Mouse (Mus musculus): Measurements from ENCODE around the gene Sprr2a3.
"Not testable (repeated sequence)": the region's sequence is repeated elsewhere in the genome, so short reads cannot be mapped to it uniquely, and the experiment has no call there.

Gene Sprr2a3

DNA sequence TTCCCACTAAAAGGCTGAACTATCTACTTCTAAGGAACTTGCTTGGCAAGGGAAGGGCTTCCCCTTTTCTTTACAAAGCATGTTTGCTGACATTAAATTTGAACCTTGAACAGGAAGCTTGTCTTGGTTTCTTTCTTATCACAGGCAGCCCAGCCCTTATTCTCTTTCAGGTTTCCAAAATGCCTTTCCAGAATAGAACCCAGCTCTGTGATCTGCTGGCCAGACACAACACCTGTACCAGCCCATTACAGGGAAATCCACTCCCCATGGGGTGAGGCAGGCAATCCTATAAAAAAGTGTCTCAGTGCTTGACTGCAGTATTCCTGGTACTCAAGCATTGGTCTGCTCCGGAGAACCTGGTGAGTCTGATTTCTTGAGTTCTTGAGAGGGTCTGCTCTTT lies at the start of gene Sprr2a3:
TSS of gene Sprr2a3 (plus strand) at position 317 of the 400 bp plus-strand sequence.
- DNase-seq (ENCODE audit: low read depth in 2 of 2, low spot score in 2 of 2): not testable (repeated sequence)

- DNase-seq (ENCODE audit: low read depth in 2 of 2, low spot score in 2 of 2): not testable (repeated sequence)
Measured at GRCm38 (mm10) chr3:92236463-92237189, 48.6 kb upstream of the Sprr2a3 start.

GRCm38 (mm10) chr3:92238736-92239135 lies 46.5 kb upstream of the Sprr2a3 start:
- DNase-seq (ENCODE audit: low read depth in 2 of 2, low spot score in 2 of 2): not testable (repeated sequence)

DNA sequence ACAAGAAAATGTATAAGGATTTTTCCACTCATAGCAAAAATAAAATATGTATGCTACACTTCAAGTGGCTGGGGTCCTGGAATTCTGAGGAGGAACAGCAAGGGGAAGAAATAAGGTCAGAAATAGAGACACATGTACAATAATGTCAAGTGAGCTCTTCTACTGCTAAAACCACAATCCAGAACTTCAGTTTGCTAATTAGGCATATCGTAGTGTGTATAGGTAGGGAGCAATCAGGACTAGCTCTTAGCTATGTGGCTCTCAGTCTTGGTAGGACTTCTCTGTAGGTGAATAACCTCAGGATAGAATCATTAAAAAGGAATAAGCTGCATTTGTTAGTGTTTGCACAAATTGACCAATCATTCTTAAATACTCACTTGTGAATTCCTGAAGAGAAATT lies 46.0 kb upstream of the Sprr2a3 start:
- DNase-seq (ENCODE audit: low read depth in 2 of 2, low spot score in 2 of 2): not testable (repeated sequence)

DNA sequence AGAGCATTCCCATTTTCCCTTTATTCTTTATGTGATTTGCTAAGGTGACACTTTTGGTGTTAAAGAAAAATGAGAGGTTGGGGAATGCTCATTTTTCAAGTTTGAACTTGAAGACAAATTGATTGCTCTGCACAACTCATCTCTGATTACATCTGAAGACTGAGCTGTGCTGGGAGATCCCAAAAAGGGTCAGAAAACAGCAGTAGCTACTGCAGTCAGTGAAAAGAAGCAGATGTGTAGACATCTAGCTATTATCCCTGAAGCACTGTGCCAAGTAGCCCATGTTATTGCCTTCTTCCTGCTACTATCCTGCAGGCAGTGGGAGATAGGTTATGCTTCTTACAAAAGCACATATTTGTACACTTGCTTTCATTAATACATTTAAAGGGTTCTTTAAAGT lies 40.4 kb upstream of the Sprr2a3 start:
- not testable (repeated sequence) for DNase-seq (ENCODE audit: low read depth in 2 of 2, low spot score in 2 of 2)

DNA sequence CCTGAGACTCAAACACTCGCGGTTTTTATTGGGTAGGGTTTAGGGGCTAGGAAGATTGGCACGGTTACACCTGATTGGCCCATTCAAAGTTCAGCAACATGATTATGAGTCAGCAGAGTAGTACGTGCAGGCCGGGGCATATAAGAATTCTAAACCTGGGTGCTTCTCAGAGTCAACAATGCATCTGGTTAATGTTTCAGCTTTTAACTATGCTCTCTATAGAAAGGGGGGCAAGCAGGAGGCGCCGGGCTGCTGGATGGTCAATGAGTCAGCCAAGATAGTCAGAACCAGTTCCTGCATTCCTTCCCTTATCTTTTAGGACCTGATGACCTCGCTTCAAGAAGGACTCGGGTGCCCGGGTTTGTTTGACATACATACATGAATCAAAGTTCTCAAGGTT lies 39.0 kb upstream of the Sprr2a3 start:
- DNase-seq (ENCODE audit: low read depth in 2 of 2, low spot score in 2 of 2): not testable (repeated sequence)

DNA sequence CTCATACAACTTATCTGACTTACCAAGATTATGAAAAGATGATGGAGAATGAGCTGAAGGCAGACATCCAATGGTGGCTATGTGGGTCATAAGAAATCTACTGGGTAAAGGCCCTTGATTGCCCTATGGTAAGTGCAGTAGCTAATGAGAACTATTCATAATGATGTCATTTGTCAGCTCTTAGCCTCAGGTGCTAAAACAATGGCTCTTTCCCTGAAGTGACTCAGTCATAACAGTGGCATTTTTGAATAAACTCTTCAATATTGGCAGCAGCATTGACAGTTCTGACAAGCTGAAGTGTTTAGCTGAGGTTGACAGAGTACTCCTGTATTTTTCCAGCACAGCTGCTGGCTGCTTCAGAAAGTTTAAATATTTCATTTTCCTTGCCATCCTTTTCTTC lies 36.7 kb upstream of the Sprr2a3 start:
- DNase-seq (ENCODE audit: low read depth in 2 of 2, low spot score in 2 of 2): not testable (repeated sequence)

DNA sequence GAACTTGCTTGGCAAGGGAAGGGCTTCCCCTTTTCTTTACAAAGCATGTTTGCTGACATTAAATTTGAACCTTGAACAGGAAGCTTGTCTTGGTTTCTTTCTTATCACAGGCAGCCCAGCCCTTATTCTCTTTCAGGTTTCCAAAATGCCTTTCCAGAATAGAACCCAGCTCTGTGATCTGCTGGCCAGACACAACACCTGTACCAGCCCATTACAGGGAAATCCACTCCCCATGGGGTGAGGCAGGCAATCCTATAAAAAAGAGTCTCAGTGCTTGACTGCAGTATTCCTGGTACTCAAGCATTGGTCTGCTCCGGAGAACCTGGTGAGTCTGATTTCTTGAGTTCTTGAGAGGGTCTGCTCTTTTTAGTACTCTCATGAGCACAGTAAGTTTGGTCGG lies 34.8 kb upstream of the Sprr2a3 start:
- not testable (repeated sequence) for DNase-seq (ENCODE audit: low read depth in 2 of 2, low spot score in 2 of 2)

DNA sequence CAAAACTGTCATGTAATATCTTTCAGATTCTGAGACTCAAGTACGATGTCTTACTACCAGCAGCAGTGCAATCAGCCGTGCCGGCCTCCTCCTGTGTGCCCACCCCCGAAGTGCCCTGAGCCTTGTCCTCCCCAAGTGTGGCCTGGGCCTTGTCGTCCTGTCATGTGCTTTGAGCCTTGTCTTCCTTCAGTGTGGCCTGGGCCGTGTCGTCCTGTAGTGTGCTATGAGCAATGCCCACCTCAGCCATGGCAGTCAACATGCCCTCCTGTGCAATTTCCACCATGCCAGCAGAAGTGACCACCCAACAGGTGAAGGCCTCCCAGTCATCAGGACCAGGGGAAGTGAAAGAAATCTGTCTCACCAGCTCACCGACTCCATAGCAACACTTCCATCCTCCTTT lies 31.4 kb upstream of the Sprr2a3 start:
- not testable (repeated sequence) for DNase-seq (ENCODE audit: low read depth in 2 of 2, low spot score in 2 of 2)

- not testable (repeated sequence) for DNase-seq (ENCODE audit: low read depth in 2 of 2, low spot score in 2 of 2)
Measured at GRCm38 (mm10) chr3:92258526-92258925, 26.7 kb upstream of the Sprr2a3 start.

- DNase-seq (ENCODE audit: low read depth in 2 of 2, low spot score in 2 of 2): not testable (repeated sequence)
Measured at GRCm38 (mm10) chr3:92263462-92263861, 21.8 kb upstream of the Sprr2a3 start.

GRCm38 (mm10) chr3:92271414-92271985 lies 13.7 kb upstream of the Sprr2a3 start:
- DNase-seq (ENCODE audit: low read depth in 2 of 2, low spot score in 2 of 2): not testable (repeated sequence)

DNA sequence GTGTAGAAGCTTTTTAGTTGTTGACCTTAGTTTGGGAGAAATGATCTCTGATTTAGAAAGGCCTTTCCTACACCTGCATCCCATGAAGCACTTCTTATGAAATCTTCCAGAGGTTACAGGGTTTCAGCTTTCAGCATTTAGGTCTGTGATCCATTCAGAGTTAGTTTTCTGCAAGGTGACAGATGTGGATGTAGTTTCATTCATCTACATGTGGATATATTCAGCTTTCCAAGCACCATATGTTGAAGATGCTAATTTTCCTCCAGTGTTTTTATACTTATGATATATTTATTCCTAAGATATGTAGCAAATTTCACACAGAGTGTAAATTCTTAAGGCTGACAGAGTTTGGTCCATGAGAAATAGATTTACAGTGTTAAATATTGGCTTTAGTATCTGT lies 11.7 kb upstream of the Sprr2a3 start:
- not testable (repeated sequence) for DNase-seq (ENCODE audit: low read depth in 2 of 2, low spot score in 2 of 2)

GRCm38 (mm10) chr3:92274018-92274417 lies 11.2 kb upstream of the Sprr2a3 start:
- DNase-seq (ENCODE audit: low read depth in 2 of 2, low spot score in 2 of 2): not testable (repeated sequence)

GRCm38 (mm10) chr3:92279663-92280062 lies 5.6 kb upstream of the Sprr2a3 start:
- not testable (repeated sequence) for DNase-seq (ENCODE audit: low read depth in 2 of 2, low spot score in 2 of 2)

- DNase-seq (ENCODE audit: low read depth in 2 of 2, low spot score in 2 of 2): not testable (repeated sequence)
Measured at GRCm38 (mm10) chr3:92280963-92281606, 4.1 kb upstream of the Sprr2a3 start.

GRCm38 (mm10) chr3:92288489-92288888 lies 3.3 kb downstream of the Sprr2a3 start:
- not testable (repeated sequence) for DNase-seq (ENCODE audit: low read depth in 2 of 2, low spot score in 2 of 2)

DNA sequence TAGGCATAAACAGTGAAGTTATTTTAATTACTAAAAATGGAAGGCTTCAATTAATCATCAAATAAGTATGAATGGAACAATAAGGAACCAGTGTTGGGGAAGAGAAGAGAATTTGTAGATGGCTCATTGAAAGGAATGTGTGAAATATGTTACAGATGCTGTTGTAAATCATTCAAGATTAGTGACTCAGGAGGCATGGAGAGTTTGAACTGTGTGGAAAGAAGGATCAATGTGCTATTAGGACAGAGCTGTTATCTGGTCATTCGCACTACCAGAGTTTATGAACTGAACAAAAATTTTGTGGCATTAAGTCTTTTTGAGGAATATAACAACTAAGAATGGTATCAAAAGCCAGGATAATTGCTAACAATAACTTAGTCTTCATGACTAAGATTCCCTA lies 22.2 kb downstream of the Sprr2a3 start:
- no peak for DNase-seq (ENCODE audit: low read depth in 2 of 2, low spot score in 2 of 2)

GRCm38 (mm10) chr3:92316320-92316719 lies 31.1 kb downstream of the Sprr2a3 start, which contains the start of gene Sprr2b:
Sprr2b (plus strand) TSS chr3:92316620.
- DNase-seq (ENCODE audit: low read depth in 2 of 2, low spot score in 2 of 2): no peak

DNA sequence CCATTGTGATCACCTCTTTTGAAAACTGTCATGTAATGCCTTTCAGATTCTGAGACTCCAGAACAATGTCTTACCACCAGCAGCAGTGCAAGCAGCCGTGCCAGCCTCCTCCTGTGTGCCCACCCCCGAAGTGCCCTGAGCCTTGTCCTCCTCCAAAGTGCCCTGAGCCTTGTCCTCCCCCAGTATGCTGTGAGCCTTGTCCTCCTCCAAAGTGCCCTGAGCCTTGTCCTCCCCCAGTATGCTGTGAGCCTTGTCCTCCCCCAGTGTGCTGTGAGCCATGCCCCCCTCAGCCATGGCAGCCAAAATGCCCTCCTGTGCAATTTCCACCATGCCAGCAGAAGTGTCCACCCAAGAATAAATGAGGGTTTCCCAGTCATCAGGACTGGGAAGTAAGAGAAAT lies 32.2 kb downstream of the Sprr2a3 start:
- no peak for DNase-seq (ENCODE audit: low read depth in 2 of 2, low spot score in 2 of 2)

DNA sequence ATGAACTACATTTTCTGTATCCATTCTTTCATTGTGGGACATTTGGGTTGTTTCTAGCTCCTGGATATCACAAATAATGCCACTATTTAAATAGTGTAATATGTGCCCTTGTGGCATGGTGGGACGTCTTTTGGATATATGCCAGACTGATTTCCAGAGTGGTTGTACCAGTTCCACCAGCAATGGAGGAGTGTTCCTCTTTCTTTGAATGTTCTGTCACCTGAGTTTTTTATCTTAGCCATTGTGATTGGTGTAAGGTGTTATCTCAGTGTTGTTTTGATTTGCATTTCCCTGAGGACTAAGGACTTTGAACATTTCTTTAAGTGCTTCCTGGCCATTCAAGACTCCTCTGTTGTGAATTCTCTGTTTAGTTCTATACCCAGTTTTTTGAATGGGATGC lies 51.1 kb downstream of the Sprr2a3 start:
- no peak for DNase-seq (ENCODE audit: low read depth in 2 of 2, low spot score in 2 of 2)

DNA sequence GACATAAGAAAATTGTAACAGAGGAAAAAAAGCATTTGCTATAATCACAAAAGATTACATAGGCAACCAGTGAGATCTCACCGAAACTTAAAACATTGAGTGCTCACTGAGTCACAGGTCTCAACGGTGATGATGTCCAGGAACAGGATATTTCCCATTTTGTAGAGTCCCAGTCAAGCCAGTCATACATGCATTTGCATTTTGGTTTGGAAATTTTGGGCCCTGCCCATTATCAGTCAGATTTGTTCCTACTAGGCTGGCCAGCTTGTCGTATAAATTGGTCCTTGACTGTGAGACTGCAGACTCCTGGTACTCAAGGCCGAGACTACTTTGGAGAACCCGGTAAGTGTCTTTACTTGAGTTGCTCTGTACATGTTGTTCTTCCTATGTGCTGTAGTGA lies 53.6 kb downstream of the Sprr2a3 start, which contains the start of gene Sprr2d:
TSS of gene Sprr2d (plus strand) at position 301 of the 400 bp plus-strand sequence.
- DNase-seq (ENCODE audit: low read depth in 2 of 2, low spot score in 2 of 2): no peak
